Mouse (Mus musculus) lung, postnatal 36 days (tissue): ENCODE measurements around the gene Spata21.

ENCODE experiments used
- DNase-seq: peaks from one replicate; pipeline ENCODE4 v3.0.0; 2022; ENCODE audit warnings: mixed read lengths

Gene Spata21

DNA sequence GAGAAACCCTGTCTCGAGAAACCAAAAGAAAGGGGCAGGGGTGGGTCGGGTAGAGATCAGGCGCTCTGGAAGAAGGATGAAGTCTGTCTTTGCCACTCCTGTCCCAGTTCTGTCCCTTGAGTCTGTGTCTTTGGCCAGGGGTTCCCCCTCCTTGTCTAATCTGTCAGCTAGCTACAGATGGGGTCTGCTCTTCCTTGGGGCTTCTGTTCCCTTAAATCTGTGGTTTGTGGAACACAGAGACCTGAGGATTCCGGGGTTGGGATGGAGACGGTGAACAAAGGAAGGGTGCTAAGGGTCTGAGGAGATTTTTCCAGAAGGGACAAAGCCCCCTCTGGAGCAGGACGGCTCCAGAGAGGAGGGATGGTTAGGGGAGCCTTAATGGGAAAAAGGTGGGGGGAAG, at the start of gene Spata21:
Spata21 (plus strand) TSS at position 301 of the 400 bp plus-strand sequence.
- DNase-seq: no peak

DNA sequence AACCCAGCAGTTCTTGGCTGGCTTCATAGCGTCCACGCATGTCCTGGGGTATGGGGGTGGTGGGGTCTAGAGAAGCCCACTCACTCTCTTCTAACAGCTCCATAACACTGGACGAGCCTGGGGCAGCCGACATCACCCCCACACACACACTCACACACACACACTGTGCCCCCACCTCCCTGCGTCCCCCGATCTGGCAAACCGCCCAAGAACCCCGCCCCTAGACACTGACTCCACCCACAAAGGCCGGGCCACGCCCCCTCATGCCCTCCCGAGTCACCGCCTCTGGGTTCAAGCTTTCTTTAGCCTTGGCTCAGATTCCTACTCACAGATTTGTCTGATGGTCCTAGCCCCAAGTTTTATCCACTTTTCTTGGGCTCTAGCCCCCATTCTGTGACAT, 47.0 kb upstream of the Spata21 start:
- no peak for DNase-seq

DNA sequence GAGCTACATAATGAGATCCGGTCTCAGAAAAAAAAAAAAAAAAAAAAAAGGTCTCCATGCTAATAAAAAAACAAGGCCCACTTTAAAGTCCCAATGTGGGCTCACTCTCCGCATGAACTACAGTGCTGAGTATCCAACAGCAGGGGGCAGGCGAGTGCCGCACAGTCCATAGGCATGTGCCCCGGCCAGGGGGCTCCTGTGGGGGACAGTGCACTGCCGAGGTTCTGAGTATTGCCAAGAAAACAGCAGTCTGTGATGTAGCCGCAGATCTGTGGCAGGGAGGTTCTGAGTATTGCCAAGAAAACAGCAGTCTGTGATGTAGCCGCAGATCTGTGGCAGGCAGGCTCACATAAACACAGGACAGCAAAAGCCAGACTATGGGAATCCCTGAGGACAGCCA, 43.3 kb upstream of the Spata21 start:
- peak; percentile 71 for DNase-seq

DNA sequence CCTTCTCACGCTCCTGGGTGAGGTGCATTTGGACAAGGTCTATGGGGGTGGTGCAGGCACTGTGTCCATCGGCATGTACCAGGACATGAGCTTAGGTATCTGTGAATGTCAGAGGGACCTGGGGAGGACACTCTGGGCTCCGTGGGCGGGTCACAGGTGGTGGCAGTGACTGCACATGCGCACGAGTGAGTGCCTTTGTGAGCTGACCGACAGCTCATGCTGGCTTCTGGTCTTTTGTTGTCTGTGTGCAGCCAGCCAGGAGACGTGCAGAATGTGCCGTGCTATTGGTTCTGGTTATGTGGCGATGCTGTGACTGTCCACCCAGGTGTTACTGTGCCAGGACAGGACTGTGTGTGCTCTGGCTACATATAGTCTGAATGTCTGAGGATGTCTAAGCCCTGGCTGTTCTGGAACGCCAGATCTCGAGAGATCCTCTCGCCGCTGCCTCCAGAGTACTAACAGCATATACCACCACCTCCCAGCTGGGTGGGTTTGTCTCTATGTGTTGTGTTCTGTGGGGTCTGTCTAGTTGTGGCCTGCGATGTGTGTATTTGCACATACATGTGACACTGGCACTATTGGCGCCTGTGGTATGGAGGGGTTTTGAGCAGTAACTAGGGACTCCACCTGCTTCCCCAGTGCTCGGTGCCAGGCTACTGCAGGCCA, 39.2 kb upstream of the Spata21 start:
- DNase-seq: no peak

DNA sequence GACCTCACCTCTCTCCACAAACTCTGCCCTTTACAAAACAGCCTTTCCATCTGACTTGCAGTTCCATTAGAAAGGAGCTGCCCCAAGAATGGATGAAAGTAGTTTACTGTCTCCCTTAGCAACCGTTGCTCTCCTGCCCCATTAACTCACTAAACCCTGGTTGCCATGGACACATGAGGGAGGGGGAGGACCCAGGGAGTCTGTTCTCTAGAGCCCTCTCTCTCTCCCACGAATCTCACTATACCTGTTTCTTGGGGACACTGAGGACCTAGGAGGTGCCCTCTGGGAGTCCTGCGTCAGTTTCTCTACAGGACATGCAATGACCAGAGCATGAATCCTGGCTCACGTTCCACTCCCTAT, 38.7 kb upstream of the Spata21 start:
- DNase-seq: peak; percentile 32

DNA sequence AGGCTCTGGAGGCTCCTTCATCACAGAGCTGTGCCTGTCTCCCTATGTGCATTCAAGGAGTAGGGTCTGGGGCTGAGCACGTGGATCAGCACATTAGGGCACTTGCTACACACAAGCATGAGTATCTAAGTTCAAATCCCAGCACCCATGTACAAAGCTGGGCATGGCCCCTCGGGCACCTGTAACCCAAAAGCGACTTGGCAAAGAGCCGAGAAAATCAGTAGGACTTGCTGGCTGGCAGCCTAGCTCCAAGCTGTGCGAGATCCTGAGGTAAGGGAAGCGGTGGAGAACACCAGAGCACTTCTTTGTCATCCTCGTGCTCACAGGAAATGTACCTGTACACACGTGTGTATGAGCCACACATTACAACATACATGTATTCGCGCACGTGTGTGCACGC, 35.7 kb upstream of the Spata21 start:
- no peak for DNase-seq

DNA sequence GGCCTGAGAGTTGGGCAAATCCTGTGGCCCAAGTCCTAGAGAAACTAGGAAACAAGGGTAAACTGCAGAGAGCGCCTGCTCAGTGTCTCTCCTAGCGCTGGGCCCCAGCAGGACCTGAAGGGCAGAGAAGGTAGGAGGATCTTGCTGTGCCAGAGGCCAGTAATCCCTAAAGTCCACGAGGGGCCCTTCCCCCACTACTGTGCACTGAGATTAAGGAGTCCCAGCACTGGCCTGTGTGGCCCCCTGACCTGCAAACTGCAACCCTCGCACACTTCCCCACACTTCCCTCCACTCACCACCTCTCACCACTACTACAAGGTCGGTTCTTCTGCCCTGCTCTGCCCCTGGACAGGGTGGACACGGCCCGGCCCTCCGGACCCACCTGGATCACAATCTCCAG, 35.0 kb upstream of the Spata21 start:
- no peak for DNase-seq

DNA sequence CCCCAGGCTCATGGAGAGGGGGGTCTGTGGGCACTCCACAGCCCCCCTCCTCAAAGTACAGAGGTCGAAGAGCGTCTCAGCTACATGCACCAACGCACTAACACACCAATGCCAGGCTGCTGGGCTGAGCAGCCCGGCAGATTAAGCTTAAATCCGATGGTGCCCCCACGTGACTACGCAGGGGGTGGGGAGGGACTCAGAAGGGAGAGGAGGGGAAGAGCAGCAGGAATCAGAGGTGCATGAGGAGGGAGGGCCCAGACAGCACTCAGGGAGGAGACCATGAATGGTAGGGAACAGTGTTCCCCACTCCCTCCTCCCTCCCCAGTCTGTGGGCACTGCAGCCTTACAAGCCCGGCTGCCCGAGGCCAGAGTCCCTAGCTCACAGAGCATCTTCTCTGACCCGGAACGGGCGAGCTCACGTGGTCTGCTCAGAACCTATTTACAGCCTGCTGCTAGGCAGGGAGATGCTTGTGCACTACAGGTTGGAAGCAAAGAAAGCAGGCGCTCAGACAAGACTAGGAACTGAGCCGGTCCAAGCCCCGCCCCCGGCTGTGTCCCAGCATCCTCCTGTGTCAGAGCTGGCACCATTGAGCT, 34.5 kb upstream of the Spata21 start:
- DNase-seq: no peak

DNA sequence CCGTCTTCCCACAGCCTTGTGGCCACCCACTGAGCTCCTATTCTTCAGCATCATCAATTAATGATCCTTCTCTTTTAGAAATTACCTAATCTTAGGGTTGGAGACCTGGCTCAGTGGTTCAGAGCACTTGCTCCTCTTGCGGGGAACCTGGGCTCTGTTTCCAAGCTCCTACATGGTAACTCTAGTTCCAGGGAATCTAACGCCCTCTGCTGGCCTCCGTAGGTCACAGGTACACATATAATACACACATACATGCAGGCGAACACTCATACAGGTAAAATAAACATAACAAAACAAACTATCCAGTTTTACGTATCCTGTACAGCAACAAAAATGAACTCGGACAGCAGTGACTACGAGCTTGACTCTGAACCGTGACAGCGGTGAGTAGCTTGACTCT, 31.2 kb upstream of the Spata21 start:
- no peak for DNase-seq

DNA sequence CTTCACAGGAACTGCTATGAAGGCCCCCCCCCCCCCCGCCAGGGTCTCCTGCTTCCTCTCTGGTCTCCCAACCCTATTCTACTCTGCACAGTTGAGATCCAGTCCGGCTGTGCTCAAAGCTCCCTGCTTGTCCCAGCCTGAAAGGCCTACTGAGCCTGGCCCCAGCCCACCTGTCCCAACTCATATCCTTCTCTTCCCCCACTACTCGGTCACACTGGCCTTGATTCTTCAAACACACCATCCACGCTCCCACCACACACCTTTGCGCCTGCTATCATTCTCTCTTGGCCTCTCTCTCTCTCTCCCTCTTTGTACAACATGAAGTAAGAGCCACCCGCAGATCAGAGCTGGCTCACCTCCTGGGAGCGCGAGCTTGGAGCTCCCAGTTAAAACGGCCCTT, 29.3 kb upstream of the Spata21 start:
- DNase-seq: no peak

DNA sequence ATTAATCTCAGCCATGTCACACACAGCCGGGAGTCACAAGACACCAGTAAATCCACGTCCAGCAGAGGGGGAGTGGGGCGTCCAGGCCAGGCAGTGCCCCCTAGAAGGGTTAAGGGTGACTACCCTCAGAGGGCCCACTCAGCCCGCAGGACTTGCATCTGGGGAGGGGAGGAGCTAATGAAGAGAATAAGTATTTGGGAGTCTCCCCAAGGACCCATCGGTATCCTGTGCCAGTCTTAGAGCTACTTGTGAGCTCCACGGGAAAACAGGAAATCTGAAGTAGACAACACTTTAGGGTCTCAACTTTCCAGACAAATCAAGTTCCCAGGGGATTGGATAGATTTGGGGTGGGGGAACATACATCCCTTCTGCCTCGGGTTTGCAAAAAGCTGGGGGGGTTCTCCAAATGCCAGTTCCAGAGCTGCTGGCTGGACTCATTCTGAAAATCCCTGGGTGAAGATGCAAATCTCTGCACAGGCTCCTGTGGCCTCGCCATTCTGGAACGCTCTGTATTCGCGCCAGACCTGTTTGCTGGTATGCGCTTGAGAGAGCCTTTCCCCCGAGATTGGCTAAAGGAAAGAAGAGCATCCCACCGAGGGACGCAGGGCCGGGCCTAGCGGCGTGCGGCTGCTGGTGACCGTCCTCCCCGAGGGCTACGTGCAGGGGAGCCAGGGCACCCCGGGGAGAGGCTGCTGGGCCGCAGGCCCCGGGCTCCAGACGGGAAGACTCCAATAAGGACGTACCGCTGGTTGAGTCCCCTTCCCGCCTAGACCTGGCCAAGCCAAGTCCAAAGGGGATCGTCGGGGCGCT, 28.3 kb upstream of the Spata21 start:
- DNase-seq: peak; percentile 25

DNA sequence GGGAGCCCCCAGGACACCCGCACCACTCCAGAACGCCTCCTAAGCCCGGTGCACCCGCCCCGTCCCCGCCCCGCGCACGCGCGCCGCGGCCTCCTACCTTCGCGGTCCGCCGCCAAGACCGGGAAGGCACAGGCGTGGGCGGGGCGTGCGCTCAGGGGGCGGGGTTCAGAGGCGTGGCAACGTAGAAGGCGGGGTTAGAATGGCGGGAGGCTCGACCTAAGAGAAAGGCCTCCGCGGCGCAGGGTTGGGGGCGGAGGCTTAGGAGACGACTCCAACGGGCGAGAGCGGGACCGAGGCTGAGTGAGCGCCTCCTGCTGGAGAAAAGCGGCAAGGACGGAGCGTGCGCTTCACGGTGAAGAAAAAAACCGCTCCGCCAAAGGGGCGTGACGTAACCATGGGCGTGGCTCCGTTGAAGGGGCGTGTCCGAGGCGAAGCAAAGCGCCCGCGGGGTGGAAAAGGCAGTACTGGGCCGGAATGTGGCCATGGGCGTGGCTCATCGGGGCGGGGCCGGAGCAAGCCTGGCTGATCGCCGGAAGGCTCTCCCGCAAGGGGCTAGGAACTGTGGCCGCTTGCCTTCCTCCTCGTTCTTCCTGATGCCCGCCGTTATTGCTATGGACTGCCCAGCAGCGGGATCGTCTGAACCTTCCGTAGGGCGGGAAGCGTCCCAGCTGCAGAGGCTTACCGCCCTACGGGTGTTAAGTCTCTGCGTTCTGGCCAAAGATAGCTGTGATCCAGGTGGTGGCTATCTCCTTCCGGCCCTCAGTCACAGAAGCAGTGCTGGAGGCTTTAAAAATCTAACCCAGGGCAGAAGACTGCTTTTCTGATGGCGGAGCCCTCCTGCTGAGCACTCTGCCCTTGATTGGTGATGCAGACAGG, 27.5 kb upstream of the Spata21 start, which contains the start of gene Crocc:
Crocc (minus strand) TSS at position 125 of the 876 bp plus-strand sequence.
- DNase-seq: peak; percentile 99

DNA sequence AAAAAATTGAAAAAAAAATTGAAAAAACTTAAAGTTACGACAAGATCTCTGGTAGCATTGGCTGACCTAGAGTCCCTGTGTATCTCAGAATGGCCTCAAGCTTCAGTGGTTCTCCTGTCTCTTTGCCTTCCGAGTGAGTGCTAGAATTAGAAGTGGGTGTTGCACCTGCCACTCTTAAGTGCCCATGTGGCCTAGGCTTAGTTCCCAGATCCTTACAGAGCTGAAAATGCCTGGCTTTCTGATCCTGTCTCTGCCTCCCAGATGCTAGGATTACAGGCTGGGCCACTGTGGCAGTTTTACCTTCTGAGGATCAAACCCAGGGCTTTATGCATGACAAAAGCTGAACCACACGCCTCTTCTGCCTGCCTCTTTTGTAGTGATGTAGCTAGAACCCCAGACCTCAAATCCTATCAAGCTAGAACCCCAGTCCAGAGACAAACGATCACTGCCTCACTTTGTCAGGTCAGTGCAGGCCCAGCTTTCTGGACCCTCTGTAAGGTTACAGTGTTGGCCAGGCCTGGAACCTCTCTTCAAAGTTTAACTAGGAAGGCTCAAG, 24.0 kb upstream of the Spata21 start:
- DNase-seq: no peak

DNA sequence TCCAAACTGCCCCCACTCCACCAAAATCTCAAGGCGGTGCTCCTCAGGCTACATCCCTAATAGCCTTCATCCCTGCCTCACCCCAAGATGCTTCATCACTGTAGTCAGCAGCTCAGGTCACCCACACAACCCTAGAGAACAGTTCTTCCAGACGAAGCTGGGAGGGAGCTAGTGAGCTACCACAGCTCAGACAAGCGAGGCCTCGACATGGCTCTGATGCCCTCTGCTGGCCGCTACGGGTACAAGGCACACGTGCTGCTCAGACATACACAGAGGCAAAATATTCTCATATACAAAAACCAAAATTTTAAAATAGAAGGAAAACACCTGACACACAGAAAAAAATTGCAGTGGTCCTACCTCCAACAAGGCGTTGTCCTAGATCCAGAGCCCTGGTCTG, 23.0 kb upstream of the Spata21 start:
- peak; percentile 94 for DNase-seq

DNA sequence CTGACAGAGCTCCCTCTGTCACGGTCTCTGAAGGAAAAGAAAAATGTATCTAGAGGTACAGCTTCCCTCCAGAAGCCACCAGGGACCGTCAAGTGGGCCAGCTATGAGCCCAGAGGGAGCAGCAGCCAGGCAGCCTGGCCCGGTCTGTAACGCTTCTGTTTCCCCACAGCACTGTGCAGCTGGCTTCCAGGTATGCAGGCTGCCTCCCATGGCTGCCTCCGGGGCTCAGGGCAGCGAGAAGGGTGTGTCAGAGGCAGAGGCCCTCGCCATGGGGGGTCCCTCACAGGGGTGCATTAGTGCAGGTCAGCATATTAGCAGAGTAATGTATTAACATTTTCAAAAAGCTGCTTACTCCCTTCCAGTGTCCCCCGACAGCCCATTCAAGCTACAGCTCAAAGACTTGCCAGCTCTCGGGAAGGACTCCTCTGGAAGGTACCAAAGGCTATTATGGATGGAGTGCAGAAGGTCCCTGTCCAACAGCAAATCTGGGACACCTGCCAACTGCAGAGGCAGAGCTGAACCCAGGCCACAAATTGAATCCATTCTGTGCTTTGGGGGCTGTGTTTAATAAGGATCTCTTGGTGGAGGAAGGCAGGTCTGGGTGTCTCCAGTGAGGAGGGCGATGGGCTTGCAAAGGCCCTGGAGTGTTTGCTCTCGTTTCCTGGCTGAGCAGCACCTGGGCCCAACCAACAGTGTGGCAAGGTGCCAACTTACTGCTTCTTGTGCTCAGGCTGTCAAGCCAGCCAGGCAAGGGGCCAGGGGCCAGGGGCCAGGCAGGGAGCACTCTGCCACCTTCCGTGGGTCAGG, 21.2 kb upstream of the Spata21 start:
- peak; percentile 74 for DNase-seq

DNA sequence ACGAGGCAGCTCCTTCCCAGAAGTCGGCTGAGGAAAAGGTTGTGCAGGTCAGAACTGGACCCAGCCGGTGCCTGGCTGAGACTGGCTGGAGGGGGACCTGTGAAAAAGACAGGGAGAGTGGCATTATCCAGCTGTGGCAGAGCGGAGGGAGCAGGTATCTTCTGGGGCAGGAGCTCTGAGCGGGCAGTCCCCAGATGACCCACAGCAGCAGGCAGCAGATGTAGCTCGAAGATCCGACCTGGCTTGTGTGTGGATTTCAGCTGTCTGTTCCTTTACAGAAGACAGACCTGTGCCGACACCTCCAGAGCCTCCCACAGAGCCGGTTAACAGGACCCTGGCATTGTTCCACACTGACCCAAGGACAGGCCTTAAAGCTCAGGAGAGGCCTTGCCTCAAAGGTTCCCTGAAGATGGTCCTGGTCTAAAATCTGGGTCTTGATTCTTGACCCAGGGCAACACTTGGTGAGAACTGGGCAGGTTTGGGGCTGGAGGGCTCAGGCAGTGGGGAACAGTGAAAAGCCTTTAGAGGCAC, 20.6 kb upstream of the Spata21 start:
- DNase-seq: no peak

DNA sequence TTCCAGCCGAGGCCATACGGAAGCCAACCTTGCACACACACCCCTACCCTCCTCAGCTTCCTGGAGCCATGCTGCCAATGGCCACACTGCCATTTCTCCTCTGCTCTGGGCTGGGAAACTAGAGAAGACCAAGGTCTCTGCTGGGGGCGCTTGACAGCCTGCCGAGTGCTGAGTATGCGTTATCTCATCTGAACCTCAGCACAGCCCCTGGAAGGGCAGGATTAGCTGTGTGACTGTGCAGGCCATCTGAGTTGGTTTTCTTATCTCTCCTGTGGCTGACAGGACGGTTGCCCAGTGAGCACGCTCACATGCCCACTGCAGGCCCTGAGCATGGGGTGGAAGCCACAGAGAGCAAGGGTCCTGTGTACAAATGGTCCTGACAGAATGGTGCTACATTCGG, 19.5 kb upstream of the Spata21 start:
- DNase-seq: no peak

DNA sequence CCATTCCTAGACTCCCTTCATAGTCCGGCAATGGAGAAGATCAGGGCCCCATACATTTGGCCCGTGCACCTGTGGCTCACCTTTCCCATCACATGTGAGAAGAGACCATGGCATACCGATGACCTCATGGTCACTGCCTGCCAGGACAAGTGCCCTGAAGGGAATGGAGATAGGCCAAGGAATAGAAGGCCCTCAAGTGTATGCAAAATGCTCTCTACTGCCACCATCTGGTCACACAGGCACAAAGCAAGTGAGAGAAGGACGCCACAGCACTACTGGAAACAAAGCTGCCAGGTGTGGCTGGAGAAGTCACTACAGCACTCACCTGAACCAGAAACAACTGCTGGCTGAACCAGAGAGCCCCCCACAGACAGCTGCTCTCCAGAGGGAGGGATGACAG, 18.4 kb upstream of the Spata21 start:
- peak; percentile 79 for DNase-seq

DNA sequence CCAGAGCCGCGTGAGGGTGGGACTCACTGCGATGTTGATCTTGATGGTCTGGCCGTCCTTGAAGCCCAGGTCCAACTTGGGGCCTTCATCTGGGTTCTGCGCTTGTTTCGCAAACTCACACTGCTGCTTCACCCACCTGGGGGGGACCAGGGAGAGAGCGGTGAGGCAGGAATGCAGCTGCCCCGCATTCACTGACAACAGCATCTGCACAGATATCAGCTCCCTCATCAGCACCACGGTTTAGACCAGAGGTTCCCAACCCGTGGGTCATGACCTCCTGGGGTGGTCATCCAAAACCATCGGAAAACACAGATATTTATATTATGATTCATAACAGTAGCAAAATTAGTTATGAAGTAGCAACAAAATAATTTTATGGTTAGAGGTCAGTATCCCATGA, 15.6 kb upstream of the Spata21 start:
- DNase-seq: no peak

DNA sequence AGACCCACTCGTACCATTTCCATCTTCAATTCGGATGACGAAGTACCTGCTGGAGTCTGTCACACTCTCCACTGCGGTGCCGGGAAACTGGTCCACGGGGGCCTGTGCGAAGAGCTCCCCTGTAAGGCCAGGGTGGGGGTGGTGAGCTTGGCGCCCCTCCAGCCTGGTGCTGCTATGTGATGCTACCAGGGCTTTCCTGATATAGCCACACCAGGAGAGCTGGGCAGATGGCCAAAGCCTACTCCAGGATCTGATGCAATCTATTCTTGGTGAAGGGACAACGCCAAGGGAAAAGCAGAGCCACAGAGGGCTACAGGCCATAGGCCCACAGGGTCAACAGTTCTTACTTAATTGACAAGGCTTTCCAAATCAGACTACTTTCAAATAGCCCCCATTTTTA, 14.5 kb upstream of the Spata21 start:
- DNase-seq: peak; percentile 86

DNA sequence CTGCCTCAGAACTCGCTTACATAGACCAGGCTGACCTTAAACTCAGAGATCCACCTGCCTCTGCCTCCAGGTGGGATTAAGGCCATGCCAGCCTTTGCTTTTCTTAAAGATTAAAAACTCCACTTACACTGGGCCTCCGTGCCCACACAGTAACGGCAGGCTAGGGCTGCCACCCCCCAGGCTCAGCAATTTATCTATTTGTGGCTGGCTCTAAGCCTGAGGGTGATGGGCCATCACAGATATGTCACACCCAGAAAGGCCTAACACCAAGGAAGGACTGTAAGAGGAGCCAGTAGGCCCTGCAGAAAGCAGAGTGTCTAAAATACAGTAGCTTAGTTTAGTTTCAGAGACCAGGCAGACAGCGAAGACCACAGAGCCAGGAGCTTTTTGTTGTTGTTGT, 14.0 kb upstream of the Spata21 start:
- DNase-seq: no peak
